Comparison of ENCODE assay signal across 17 mouse cellular contexts in the genomic region with DNA sequence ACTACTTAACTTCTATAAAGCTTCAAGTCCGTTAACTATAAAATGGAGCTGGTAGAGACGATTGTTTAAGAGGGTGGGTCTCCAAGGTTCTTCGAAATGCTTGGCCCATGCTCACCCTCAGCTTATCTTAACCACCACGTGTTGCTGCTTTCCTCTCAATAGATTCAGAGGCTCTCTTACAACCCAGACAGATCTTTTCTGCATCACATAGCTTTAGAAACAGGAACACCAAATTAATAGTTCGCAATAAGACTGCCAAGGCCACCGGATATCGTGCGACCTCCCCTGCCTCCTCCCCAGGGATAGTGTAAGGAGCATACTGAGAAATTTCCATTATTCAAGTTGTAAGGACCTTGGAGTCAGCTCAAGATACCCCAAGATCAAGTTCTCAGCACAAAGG.
A peak's percentile ranks its signal among the peaks of the same experiment; 100 is the strongest.
DNase-seq lines count a peak whose midpoint lies in the region; ATAC-seq and TF ChIP-seq lines count a peak whose summit lies in the region.
"Had no signal": no experiment of that assay in that cellular context is flagged by ENCODE, and none has a peak within 500 bp of the region (broad histone marks: within the 10 kb centered on the region; RNA-seq: fewer than 3 reads in every experiment).

No protein-coding gene starts in this region.

- H3K9me3 ChIP-seq in heart, embryonic 12.5 days (replicated peaks): no peaks in the 10 kb centered on the region
- no peaks in the 10 kb centered on the region for H3K9me3 ChIP-seq in liver, embryonic 12.5 days (replicated peaks)
- H3K9me3 ChIP-seq in intestine, postnatal 0 days (ENCODE audit: control insufficient read depth): no peaks in the 10 kb centered on the region
- H3K9me3 ChIP-seq: embryonic facial prominence, embryonic 13.5 days; hindbrain, embryonic 13.5 days; intestine, embryonic 15.5 days; lung, embryonic 15.5 days; midbrain, embryonic 15.5 days had no signal

- peaks cover 4% of the 10 kb centered on the region for H3K27me3 ChIP-seq in heart, embryonic 12.5 days (replicated peaks)
- no peaks in the 10 kb centered on the region for H3K27me3 ChIP-seq in liver, embryonic 12.5 days (replicated peaks)
- H3K27me3 ChIP-seq in intestine, postnatal 0 days (replicated peaks; ENCODE audit: control insufficient read depth, insufficient read depth, low read length): no peaks in the 10 kb centered on the region
- H3K27me3 ChIP-seq: embryonic facial prominence, embryonic 13.5 days; hindbrain, embryonic 13.5 days; intestine, embryonic 15.5 days; lung, embryonic 15.5 days; midbrain, embryonic 15.5 days had no signal

- H3K9ac ChIP-seq in heart, embryonic 12.5 days: no peak overlapping the region
- H3K9ac ChIP-seq in liver, embryonic 12.5 days: peak overlapping the region; percentile 53
- no peak overlapping the region for H3K9ac ChIP-seq in intestine, postnatal 0 days (ENCODE audit: low read depth, low read length)
- H3K9ac ChIP-seq: embryonic facial prominence, embryonic 13.5 days; hindbrain, embryonic 13.5 days; intestine, embryonic 15.5 days; lung, embryonic 15.5 days; midbrain, embryonic 15.5 days had no signal

- no peak overlapping the region for H3K4me3 ChIP-seq in heart, embryonic 12.5 days
- H3K4me3 ChIP-seq in liver, embryonic 12.5 days: no peak overlapping the region
- no peak overlapping the region for H3K4me3 ChIP-seq in intestine, postnatal 0 days (ENCODE audit: low read depth, low read length)
- H3K4me3 ChIP-seq: embryonic facial prominence, embryonic 13.5 days; hindbrain, embryonic 13.5 days; intestine, embryonic 15.5 days; lung, embryonic 15.5 days; midbrain, embryonic 15.5 days had no signal

- WGBS in heart, embryonic 12.5 days: 65% methylated on average over 8 of the region's 8 CpGs
- WGBS in liver, embryonic 12.5 days (ENCODE audit: insufficient replicate concordance): 55% methylated on average over 8 of the region's 8 CpGs
- 70% methylated on average over 8 of the region's 8 CpGs for WGBS in intestine, postnatal 0 days

- intact Hi-C loops in heart, postnatal 25 days (cut with DNase I): no loop called here

- peaks cover 2% of the 10 kb centered on the region; the same call in 1 of the 2 replicates for H3K4me1 ChIP-seq in heart, embryonic 12.5 days (replicated peaks)
- peaks cover 86% of the 10 kb centered on the region for H3K4me1 ChIP-seq in liver, embryonic 12.5 days
- H3K4me1 ChIP-seq in intestine, postnatal 0 days (replicated peaks; ENCODE audit: control insufficient read depth, insufficient read depth, low read length): no peaks in the 10 kb centered on the region; the same call in 1 of the 2 replicates

- H3K4me2 ChIP-seq in heart, embryonic 12.5 days: no peak overlapping the region
- H3K4me2 ChIP-seq in liver, embryonic 12.5 days: peak overlapping the region; percentile 26
- H3K4me2 ChIP-seq in intestine, postnatal 0 days (replicated peaks; ENCODE audit: low read depth): no peak overlapping the region
- H3K4me2 ChIP-seq: embryonic facial prominence, embryonic 13.5 days; hindbrain, embryonic 13.5 days; intestine, embryonic 15.5 days; lung, embryonic 15.5 days; midbrain, embryonic 15.5 days had no signal

- no peak for ATAC-seq in heart, embryonic 12.5 days (ENCODE audit: insufficient number of reproducible peaks, low FRiP score)
- ATAC-seq in liver, embryonic 12.5 days: peak; percentile 41; the same call in 1 of the 2 replicates
- ATAC-seq in intestine, postnatal 0 days: no peak
- ATAC-seq: intestine, embryonic 15.5 days; midbrain, embryonic 15.5 days had no signal

- TF ChIP-seq CTCF in intestine, postnatal 0 days (IDR thresholded peaks at IDR 0.05; ENCODE audit: low read depth): no peak

- no peak overlapping the region for H3K27ac ChIP-seq in heart, embryonic 12.5 days (ENCODE audit: poor library complexity, severe bottlenecking)
- peak overlapping the region; percentile 95 for H3K27ac ChIP-seq in liver, embryonic 12.5 days
- H3K27ac ChIP-seq in intestine, postnatal 0 days (ENCODE audit: low read depth, low read length): no peak overlapping the region
- H3K27ac ChIP-seq: embryonic facial prominence, embryonic 13.5 days; hindbrain, embryonic 13.5 days; intestine, embryonic 15.5 days; lung, embryonic 15.5 days; midbrain, embryonic 15.5 days; stomach, postnatal 0 days had no signal

- H3K36me3 ChIP-seq in heart, embryonic 12.5 days: no peaks in the 10 kb centered on the region
- H3K36me3 ChIP-seq in liver, embryonic 12.5 days: no peaks in the 10 kb centered on the region
- H3K36me3 ChIP-seq in intestine, postnatal 0 days (ENCODE audit: control insufficient read depth, insufficient read depth): no peaks in the 10 kb centered on the region
- H3K36me3 ChIP-seq: embryonic facial prominence, embryonic 13.5 days; hindbrain, embryonic 13.5 days; intestine, embryonic 15.5 days; lung, embryonic 15.5 days; midbrain, embryonic 15.5 days had no signal

- DNase-seq in heart, adult 8-10 months (ENCODE audit: low spot score): peak; percentile 59
- peak; percentile 84 for DNase-seq in MEL-GATA-1-ER (ENCODE audit: extremely low read depth, low read depth)
- peak; percentile 43 for DNase-seq in heart, postnatal 25 days (ENCODE audit: low spot score)
- DNase-seq in frontal cortex, postnatal 25 days (ENCODE audit: low spot score in 2 of 2): no peak
- DNase-seq in cerebellum, adult 8-10 months: no peak
- DNase-seq: adrenal gland, adult 2 months; B cell, adult 2 months; cerebellum, adult 18-20 months had no signal

Comparison
In these comparisons a context has a peak if more than half of its experiments do, and no peak if none do; other contexts are left out.
1. DNase-seq: peak in heart, adult 8-10 months (single experiment), MEL-GATA-1-ER (single experiment) and heart, postnatal 25 days (single experiment); none in frontal cortex, postnatal 25 days (0 of 2) and cerebellum, adult 8-10 months (single experiment).